Mouse (Mus musculus): ENCODE data around the gene Gas2l1.

GRCm38 (mm10) chr11:5065056-5065821 lies at the start of gene Gas2l1:
- TF ChIP-seq HCFC1 (IDR thresholded peaks at IDR 0.05; ENCODE audit: borderline replicate concordance, insufficient read depth, low read length) (0 out of 2 replicates have a peak, but pooled peaks have one; percentile 13), CHD2 (IDR thresholded peaks at IDR 0.05; ENCODE audit: low read depth, low read length) (no peak), MAFK (IDR thresholded peaks at IDR 0.05; ENCODE audit: insufficient read depth, low read depth, low read length) (no peak)

Measured in ES-E14 (cell line).